Mouse (Mus musculus) spleen, embryonic (tissue): ENCODE results near the gene Slit3.

Experiments used
- CTCF ChIA-PET: fragments of 350-600 bp; sonication (Branson Sonifier 250); formaldehyde crosslinking; loops from one replicate; lab custom pipeline; 2022; lab: Charles Lee

Slit3 gene

DNA sequence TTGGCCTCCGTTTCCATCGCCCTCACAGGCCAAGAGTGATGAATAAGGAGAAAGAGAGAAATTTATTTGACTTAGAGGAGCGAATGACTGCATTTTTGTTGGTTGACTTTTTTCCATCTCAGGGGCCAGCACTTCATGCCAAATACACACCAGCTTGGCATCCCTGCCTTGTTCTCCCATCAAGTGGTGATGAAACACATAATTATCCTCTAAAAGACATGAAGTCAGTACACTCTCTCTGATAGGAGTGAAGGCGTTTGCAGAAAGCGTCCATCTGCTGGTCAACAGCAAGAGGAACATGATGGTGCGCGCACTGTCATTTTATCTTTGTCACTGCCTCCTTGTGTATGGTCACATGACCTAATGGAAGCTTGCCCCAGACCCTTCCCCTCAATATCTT, 75.8 kb downstream of the Slit3 start:
- CTCF ChIA-PET = no interaction called here

DNA sequence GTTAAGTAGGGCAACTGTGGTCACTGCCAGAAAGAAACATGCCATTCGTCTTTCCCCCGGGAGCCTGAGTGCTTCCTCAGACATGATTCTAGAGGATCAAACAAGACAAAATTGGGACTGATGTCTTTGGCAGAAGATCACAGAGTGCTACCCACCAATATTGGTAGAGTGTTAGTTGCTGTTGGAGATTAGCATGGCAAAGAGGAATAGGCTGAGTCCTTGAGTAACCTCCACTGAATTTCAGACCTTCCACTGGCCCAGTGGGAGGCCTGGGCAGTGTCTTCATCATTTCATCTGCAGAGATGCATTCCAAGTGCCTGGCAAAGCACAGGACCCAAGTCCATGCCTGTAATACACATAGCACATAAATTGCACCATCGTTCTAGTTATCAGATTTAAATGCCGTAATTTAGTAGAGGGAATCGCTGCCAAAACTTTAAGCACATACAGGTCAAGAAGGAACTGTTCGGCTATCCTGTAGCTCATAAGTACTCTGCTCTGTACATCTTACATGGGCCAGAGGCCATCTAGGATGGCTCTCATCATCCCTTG, 77.6 kb downstream of the Slit3 start:
- CTCF ChIA-PET = no interaction called here

DNA sequence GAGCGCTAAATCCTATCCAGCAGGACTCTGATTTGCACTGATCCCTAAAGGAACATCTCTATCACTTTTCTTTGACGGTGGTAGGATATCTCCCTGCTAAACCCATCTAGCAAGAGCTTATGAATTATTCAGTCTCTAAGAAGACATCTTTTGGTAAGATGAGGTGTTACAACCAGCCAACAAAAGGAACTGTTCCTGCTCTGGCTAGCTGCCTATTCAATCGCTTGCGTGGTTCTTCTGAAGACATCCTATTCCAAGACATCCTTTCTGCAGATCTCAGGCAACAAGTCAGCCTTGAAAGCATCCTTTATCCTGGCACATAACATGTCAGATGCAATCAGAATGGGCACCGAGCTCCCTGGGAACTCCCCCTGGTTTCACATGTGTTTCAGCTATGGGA, 81.3 kb downstream of the Slit3 start:
- CTCF ChIA-PET = no interaction called here

DNA sequence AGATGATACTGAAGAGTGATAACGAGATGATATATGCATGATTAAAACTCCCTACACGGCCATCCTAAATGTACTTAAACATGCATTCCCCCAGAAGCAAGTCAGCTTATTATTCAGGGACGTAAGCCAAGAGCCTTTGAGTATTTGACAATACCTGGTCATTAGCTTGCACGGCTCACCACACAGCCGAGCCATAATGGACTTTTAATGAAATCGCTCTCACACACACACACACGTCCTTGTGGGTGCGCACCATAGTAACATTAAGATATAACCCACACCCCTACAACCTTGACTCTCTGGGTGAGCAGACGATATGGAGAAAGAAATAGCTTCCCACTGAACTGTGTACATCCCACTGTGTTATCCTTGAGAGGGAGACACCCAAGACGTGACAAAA, 82.6 kb downstream of the Slit3 start:
- CTCF ChIA-PET = no interaction called here

DNA sequence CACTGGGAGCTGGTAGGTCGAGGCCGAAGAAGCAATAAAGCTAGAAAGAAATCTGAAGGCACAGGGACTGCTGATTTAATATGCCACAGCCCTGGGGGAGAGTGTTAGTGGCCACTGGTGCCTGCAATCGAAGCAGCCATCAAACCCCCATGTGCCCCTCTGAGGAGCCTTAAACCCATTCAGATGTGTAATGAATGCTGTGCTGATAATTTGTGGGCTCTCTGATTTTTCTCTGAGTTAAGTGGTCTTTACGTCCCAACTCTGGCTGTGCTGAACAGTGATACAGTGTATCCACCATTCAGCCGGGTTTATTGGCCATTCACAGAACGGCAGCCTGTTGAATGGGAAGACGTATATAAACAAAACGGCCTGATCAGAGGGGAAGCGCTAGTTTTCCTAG, 83.1 kb downstream of the Slit3 start:
- CTCF ChIA-PET = no interaction called here

DNA sequence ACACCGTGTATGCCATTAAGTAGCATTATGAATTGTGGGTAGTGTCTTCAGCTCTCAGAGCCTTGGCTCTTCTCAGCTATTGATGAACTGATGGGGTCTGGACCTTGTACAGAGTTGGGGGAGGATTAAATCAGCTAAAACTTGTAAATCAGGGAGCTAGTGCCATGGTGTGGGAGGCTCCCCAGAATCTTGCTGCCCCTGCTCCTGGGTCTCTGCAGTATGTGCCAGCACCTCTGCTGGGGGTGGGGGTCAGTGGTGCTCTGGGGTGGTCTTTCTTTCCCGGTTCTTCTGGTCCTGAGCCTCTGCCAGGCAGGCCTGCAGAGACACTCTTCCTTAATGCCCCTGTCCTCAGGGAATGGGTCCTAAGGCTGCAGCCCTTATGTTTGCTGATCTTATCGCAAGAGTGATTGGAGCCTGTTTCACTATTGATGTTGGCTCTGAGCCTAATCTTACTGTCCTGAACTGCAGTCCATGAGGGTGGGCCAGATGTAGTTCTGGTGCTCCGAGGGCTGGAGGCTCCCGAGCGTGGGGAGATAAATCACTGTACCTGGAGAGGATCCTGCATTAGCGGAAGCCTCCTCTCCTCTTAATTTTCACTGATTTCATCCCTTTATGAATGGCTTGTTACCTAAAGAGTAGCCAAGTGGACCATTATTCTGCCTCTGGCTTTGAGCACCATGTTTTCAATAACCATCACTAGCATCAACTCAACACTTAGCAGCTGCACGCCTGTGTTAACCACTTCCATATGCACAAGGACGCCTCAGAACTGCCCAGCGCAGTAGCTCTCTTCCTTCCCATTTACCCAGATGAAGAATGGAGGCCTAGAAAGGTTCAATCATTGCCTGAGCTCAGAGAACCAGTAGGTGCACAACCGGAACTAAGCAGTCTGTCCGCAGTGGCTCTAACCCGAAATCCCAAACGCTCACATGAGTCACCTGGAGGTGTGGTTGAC, 90.0 kb downstream of the Slit3 start:
- CTCF ChIA-PET = no interaction called here

DNA sequence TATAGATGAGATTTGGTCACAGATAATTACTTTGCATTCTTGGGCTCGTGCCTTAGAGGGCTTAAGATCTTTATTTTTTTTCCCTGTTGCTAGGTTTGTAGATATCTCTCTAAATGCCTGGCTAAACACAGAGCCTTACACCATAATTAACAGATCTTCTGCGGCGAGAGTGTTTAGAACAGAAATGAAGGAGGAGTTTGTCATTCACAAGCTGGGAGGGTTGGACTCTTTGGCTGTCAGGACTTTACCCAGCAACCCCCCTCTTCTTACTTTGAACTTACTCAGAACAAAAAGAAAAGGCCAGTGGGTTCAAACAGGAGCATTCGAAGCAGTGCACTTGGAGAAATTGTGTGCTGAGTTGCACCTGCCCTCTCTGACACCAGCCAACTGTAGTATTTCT, 103.0 kb downstream of the Slit3 start:
- CTCF ChIA-PET = no interaction called here

DNA sequence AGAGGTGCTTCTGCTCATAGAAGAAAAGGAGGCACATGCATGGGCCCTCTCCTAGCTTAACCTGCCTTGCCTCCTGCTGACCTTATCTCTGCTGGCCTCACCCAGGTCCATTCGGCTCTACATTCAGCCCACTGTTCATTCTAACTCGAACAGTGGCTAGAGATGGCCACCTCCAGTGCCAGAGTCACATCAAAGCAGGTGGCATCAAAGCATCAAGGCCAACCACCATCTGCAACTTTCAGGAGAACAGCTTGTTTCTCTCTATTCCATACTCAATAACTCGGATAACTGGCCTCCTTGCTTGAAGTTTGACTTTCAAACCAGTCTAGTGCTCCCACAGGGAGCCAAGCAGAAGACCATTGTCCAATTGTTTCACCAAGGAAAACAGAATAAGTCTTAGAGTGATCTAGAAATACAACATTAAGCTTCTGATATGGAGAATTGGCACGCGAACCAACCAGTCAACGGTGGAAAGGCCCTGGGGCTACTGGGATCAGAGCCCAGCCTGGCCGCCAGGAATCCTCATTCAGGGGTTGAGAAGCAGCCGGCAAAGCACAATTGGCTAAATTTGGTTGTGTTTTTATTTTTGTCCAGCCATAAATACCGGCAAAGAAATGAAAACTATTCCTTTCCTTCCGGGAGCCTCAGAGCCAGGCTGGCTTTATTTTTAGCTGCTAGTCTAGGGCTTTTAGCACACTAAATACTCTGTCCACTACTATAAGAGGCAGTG, 110.5 kb downstream of the Slit3 start:
- CTCF ChIA-PET = no interaction called here

DNA sequence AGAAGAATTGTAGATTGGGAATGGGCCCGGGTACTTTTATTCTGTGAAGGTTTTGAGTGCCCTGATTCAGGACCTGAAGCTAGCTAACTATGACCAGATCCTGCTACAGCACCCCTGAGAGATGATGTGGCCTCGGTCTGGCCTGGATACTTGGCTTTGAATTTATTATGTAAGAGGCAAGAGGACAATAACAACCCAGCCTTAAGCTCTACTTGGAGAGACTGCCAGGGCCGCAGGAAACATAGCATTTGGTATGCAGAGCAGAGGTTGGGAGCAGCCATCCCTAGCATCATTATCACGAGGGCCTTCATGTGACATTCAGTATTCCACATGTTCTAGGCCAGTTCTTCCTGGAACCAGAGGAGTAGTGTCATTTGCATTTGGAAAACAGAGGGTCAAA, 111.3 kb downstream of the Slit3 start:
- CTCF ChIA-PET = no interaction called here

DNA sequence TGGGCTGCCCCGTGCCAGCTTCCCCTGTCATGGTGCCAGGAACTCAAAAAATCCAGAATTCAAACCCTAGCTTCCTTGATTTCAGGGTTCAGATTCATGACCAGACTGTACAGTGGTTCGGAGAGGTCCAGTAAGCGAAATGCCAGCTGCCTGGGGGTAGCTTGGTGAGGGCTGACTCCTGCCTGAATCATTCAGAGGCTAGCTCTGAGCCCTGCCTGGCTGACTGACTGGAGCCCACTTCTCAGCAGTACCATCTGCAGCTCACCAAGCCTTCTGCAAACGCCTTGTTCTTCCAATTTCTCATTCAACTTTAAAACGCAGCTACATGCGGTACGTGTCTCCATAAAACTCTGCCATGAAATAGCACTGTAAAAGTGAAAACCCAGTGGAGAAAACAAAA, 120.4 kb downstream of the Slit3 start:
- CTCF ChIA-PET = no interaction called here

DNA sequence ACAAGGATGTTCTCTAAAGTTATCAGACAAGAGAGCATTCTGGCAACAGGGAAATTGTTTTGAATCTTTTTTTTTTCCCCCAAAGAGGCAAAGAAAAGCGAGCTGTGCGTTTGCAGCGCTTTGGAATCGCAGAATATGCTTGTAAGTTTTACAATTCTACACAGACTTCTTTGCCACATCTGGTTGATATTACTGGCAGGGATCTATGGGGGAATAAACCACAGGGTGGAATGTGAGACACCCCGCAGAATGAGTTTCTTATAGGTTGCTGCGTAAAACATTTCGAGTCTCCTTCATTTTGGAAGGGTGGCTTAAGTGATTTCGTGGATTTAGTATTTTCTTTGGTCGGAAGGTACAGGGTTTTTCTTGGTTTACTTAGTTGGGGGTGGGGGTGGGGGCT, 122.6 kb downstream of the Slit3 start:
- CTCF ChIA-PET = no interaction called here

DNA sequence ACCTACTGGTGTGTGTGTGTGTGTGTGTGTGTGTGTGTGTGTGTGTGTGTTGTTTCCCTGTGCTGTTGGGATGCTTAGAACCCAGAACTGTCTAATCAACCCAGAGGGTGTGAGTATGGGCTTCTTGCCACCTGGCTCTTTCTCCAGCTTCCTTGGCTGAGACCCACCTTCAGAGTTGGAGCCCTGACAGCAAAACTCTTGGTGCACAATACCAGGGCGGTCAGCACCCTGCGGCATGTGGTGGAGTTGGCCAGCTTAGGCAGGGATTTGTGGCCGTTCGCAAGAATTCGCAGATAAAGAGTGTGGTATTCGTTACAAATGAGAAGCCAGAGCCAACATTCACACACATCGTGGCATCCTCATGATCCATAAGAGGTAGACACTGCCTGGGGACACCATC, 123.5 kb downstream of the Slit3 start:
- CTCF ChIA-PET = no interaction called here

DNA sequence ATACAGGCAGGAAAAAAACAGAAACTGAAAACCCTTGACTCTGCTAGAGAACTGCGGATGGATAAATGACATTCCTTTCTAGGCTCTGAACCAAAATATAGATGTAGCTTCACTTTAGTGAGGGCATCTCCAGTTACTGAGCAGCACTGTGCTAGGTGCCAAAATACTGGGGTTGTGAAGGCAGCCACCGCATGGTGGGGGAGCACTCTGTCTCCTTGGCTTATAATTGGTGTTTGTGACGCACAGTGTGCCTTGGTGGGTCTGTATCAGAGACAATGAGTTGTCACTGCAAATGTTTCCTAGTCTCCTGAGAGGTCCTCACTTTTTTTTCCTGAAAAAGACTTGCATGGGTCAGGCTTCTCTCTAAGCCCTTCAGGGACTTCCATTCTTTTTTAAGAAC, 125.6 kb downstream of the Slit3 start:
- CTCF ChIA-PET = no interaction called here

DNA sequence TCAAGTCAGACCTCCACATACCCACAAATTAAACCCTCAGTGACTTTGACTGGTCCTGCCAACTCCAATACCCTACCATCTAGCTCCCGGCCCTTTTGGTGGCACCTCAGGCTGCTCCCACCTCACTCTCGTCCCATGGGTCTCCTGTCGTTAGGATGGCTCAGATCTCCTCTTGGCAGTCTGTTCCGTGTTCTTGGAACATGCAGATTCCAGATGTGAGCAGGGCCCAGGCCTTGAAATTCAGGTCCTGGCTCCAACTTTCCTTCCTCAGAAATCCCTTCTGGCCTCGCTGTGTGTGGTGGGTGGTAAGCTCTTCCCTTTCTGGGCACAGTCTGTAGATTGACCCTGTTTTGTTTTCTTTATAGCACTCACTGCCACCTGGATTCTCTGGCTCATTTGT, 127.1 kb downstream of the Slit3 start:
- CTCF ChIA-PET = no interaction called here

DNA sequence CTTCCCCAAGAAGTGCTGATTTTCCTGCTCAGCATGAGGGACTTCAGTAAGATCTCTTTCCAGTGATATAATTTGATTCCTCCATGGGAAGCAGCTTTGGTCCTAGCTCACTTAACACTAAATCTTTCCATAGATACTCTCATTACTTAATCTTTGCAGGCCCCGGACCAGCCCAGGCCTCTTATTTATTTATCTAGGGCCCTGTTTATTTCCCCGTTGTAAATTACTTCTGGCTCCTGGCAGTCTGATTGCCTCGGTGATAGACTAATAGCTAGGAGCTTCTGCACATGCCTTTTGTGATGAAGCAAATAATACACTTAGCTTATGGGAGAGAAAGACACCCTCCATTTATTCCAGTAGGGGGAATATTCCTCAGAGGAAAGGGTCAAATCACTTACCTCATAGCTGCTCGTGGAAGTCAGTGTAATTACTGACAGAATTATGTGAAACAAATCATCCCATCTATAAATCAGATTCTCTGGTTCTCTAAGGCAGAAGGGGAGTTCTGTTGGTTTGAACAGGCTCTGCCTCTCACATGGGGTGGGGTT, 129.9 kb downstream of the Slit3 start:
- CTCF ChIA-PET = no interaction called here

DNA sequence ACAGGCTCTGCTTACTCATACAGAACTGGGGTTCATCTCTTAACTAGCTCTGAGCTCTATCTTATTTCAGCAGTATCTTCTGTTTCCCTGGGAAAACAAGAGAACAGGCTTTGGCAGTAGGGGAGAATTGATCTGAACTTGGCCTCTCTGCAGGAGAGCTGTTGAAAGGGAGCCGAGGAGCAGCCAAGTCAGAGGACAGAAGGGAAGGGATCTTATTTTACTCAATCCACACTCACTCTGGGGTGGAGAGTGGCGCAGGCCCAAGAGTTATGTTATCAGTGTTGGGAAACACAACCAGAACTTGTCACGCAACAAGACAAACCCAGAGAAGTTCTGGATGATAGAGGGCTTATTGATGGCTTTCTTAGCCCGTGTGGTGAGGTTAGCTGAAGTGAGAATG, 130.9 kb downstream of the Slit3 start:
- CTCF ChIA-PET = no interaction called here

DNA sequence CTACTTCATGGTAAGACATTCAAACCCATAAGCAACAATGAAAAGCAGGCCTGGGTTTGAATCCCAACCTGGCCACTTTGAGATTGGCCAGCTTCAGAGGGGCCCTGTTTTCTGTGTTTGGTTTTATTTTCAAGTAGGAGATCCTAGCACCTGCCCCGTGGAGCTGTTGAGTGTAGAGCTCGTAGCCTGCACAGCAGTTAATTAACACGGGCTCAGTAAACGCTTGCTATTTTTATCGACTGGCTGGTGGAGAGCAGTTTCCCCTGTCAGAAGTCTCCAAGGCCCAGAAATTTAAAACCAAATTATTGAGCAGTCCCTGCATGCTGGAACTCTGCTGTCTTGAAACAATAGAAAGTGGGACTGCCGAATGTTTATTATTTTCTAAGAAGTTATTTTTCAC, 136.3 kb downstream of the Slit3 start:
- CTCF ChIA-PET = no interaction called here

DNA sequence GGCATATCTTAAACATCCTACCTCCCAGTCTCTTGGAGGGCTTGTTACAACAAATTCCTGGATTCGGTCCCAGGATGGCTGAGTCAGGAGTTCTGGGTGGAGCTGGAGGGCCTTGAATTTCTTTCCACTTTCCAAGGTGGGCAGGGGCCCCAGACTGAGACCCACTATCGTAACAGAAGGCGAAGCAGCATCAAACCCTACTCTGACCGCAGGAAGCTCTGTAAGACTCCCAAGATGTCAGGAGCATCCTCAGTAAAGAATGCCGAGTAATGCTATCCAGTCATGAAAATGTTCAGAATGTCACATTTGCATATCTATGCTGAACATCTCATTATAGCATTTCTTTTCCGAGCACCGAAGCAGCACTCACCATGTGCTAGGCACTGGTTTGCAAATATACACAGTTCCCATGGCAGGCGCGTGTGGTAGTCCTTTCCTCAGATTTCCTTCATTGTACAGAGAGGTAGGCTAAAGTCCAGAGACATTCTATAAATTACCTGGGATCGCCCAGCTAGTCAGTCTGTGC, 140.6 kb downstream of the Slit3 start:
- CTCF ChIA-PET = no interaction called here

DNA sequence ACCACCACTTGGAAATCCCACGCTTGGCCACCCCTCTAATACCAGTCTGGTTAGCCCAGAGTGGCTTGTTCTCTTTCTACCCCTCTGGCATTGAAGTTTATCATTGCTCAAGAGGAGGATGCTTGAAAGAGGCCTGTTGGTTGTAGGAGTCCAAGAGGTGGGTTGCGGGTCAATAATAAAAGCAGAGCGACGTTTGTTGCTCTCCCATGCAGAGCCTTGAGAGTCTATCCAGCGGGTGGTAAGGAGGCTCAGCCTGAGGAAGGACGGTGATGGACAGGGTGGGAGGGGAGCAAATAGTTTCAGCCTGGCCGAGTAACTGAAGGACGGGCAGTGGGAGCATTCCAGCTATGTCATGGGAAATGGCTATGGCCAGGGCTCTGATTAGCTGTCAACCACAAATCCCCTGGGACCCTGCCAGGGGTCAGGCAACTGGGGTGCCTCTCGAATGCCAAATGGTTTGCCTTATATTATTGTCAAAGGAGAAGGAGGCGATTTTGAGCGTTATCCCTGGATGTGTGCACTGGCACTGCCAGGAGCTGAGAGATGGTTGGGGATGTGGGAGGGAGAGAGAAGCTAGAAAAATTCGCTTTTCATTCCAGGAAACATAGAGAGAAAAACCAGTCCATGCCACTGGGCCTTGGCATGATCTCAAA, 141.4 kb downstream of the Slit3 start:
- CTCF ChIA-PET = no interaction called here

DNA sequence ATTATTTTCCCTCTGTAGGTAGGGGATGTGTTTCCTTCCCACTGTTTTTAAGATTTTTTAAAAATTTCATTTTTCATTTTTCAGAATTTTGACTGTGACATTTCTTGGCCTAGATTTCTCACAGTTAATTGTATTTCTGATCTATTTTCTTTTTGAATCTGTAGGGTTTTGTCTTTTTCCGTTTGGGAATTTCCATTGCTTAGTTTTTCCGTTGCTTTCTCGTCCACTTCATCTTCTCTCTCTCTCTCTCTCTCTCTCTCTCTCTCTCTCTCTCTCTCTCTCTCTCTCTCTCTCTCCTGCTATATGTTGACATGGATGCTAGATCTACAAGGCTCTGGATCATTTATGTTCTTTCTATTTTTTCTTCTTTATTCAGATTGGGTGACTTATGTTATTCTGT, 143.7 kb downstream of the Slit3 start:
- CTCF ChIA-PET = no interaction called here

DNA sequence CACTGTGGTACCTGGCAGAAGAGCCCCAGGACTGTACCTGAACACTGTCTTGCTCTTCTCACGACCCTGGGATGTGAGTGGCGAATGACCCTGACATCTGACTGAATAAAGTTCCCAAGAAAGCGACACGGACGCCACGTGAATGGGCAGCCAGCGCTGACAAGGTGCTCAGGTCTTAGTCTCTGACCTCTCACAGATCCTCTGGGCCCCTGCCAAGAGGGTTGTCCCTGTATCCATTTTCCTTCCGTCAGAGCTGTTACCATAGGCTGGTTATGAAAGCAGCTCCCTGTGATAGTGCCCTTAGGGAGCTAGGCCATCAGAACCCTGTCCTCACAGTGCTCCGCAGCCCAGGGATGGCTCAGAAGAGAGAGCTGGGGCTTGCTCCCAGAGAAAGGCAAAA, 149.4 kb downstream of the Slit3 start:
- CTCF ChIA-PET = no interaction called here

DNA sequence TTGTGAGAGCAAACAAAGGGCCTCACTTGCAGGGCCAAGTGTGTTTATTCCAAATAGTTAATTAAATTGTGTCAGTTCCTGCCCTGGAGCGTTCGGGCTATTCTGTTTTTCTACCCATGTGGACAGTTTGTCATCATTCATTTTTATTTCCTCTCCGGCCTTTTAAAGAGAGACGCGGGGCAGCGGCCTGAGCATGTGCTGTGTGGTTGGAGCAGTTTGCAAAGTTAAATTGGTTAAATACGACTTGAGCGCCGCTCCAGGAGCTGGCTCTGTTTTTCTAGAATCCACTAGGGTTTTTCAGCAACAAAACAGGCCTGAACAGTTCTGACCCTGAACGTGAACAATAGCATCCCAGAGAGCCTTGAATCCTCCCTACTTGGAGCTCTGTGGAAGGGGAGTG, 152.4 kb downstream of the Slit3 start:
- CTCF ChIA-PET = no interaction called here
